Mouse (Mus musculus) v-Abl transformed pro-B cells (cell line): ENCODE data around the gene Chchd1.

ENCODE experiments used
- in situ Hi-C, 2 experiments: fragments of 400-800 bp; cut with MboI; formaldehyde crosslinking; loops; one replicate each; pipeline ENCODE4 v1.15.1; 2025; ENCODE audit not compliant: unreplicated experiment in 2 of 2

The Chchd1 gene

GRCm38 (mm10) chr14:20718443-20718842 lies 15.6 kb downstream of the Chchd1 start:
- in situ Hi-C loops: no loop called here

- in situ Hi-C loops: no loop called here
These were observed 17.0 kb downstream of the Chchd1 start for GRCm38 (mm10) chr14:20719767-20720166.

GRCm38 (mm10) chr14:20721371-20721770 lies 18.6 kb downstream of the Chchd1 start:
- in situ Hi-C loops: no loop called here

GRCm38 (mm10) chr14:20723006-20723405 lies 20.2 kb downstream of the Chchd1 start:
- in situ Hi-C loops: no loop called here

DNA sequence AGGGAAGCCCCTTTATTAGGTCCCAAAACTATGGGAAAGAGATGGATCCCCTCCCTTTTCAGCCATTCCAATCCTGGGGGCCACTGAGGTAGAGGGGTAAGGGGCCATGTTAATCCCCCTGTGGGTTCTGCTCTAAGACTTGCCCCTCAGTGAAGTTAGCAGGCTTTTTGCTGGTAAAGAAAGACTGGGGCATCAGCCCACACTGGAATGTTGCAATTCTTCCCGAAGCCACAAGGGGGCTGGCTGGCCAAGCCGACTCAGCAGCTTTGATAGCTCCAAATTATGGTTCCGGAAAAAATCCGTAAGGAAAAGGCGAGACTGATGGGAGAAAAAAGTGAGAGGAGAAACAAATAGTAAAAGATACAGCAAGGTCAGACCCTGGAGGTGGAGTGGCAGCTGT lies 21.2 kb downstream of the Chchd1 start:
- in situ Hi-C loops: no loop called here

DNA sequence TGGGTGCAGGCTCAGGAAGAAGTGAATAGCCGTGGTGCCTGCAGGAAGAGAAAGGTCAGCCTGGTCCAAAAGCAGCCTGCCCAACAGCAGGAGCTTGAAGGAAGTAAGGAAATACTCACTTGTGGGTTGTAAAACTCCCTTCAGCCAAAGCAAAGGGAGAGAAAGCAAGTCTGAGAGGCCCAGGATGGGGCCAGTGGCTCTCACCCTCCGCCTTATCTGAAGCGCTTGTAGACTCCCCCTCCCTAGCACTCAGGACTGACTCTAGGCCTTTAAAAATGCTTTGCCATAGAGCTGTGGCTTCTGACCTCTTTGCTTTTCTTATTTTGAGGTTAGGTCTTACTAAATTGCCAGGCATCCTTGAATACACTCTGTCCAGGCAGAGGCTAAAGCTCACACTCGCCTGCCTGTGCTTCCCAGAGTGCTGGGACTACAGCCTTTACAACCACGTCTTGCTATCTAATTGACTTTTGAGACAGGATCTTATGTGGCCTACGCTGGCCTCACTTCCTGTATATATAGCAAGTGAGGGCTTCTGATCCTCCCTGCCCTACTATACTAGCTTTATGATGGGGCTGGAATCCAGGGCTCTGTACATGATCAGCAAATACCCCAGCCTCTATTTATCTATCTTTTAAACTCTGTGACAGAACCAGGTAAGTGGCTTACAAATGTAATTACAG lies 23.0 kb downstream of the Chchd1 start:
- in situ Hi-C loops: no loop called here

DNA sequence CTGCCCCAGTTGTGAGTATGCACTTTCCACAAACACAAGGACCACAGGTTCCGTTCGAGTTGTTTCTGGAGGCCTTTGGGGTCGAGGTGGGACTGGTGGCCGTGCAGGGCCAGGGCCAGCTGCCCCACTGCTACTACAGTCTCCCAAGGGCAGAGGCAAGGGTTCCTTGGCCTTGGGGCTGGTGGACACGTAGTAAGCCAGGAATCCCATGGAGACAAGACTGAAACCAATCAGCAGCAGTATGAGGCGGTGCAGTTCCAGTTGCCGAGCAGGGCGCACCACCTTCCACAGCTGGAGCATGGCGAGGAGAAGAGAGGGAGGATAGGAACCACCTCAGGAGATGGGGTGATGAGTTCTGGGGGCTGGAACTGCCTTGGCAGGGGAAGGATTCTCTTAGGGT lies 27.1 kb downstream of the Chchd1 start:
- in situ Hi-C loops: no loop called here

GRCm38 (mm10) chr14:20730853-20731602 lies 28.2 kb downstream of the Chchd1 start:
- in situ Hi-C loops: no loop called here

GRCm38 (mm10) chr14:20733041-20733951 lies 30.5 kb downstream of the Chchd1 start:
- in situ Hi-C loops: no loop called here

- in situ Hi-C loops: no loop called here
These were observed 31.4 kb downstream of the Chchd1 start, which contains the start of gene Ndst2 for GRCm38 (mm10) chr14:20733952-20734774. TSS of gene Ndst2 (minus strand) at chr14:20734562.

DNA sequence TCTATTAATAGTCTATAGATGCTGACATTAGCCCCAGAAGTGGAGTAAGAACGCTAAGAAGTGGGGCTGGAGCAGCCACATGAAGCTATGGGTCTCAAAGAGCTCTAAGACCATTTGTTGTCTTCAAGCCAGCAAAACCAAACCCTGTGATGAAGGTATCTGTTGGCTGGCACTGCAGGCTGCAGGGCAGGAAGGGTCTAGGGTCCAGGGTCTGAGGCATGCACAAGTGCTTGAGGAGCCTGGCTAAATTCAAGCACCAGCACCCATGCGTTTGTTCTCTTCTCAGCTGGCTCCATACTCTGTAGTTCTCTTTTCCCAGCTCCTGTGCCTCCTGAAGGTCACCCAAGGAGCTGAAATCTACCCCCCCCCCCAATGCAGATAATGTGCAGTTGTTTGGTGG lies 32.2 kb downstream of the Chchd1 start:
- in situ Hi-C loops: no loop called here

- in situ Hi-C loops: no loop called here
These were observed 33.1 kb downstream of the Chchd1 start for GRCm38 (mm10) chr14:20735892-20736390.

GRCm38 (mm10) chr14:20737306-20737705 lies 34.5 kb downstream of the Chchd1 start:
- in situ Hi-C loops: no loop called here

GRCm38 (mm10) chr14:20738511-20738910 lies 35.7 kb downstream of the Chchd1 start:
- in situ Hi-C loops: no loop called here

GRCm38 (mm10) chr14:20741301-20741700 lies 38.5 kb downstream of the Chchd1 start:
- in situ Hi-C loops: no loop called here

GRCm38 (mm10) chr14:20743614-20744013 lies 40.8 kb downstream of the Chchd1 start:
- in situ Hi-C loops: no loop called here

DNA sequence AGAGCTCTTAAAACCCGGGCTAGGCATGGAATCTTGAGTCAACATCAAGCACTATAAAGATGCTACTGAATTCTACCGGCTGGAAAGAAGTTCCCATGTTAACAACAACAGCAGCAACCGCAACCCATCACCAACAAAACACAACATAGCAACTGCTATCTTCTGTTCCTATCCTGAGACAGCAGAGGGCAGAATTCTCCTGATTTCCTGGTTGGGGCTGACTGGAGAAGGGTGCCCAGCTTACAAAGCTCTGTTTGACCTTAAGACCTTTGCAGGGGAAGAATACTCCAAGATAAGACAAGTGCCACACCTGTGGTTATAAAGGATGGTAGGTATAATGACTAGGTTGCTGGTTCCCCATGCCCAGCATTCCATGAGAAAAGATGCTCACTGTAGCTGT lies 44.1 kb downstream of the Chchd1 start:
- in situ Hi-C loops: no loop called here

DNA sequence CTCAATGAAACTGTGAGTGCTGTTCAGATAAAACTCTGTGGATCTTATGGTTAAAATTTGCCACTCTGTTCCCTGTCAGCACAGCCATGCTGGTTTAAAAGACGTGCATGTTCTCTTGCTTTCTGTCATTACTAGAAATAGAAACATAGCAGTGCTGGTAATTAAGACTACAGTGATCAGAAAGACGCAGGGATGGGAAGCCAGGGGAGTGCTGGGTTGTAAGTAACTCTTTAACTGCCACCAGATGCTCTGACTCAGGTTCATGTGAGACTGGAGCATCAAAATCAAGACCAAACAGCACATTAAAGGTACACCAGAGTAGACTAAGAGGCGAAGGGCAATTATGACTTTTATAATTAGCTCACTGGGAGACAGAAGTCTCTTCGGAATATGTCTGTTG lies 45.6 kb downstream of the Chchd1 start:
- in situ Hi-C loops: no loop called here

GRCm38 (mm10) chr14:20749494-20750051 lies 46.8 kb downstream of the Chchd1 start:
- in situ Hi-C loops: loop anchor here in 1 of 2 experiments (25.0 kb wide), 1 partner anchor 113 kb away; no protein-coding TSS in a partner anchor

- in situ Hi-C loops: loop anchor here in 1 of 2 experiments (25.0 kb wide), 1 partner anchor 112 kb away; no protein-coding TSS in a partner anchor
These were observed 47.7 kb downstream of the Chchd1 start for GRCm38 (mm10) chr14:20750503-20750902.
